Mouse (Mus musculus): ENCODE measurements around the gene Coasy. TPM values are rescaled to one million over a fixed set of nuclear protein-coding genes. Genes with fewer than 3 reads are reported as not detected.

The Coasy gene
- polyA plus RNA-seq, 1 experiment = 0.65 TPM

GRCm38 (mm10) chr11:101084811-101085210 lies 2.4 kb downstream of the Coasy start:
- H3K4me1 ChIP-seq (ENCODE audit: control insufficient read depth) = peaks cover 80% of the 10 kb centered on the region
- peaks cover 37% of the 10 kb centered on the region for H3K36me3 ChIP-seq (ENCODE audit: control insufficient read depth)
- no peak for TF ChIP-seq TAL1 (IDR thresholded peaks at IDR 0.05; ENCODE audit: low read length)
- no peak for TF ChIP-seq GATA1 (IDR thresholded peaks at IDR 0.05; ENCODE audit: low read length)
- H3K4me3 ChIP-seq (replicated peaks) = no peak overlapping the region
- peaks cover 1% of the 10 kb centered on the region; the same call in 1 of the 2 replicates for H3K9me3 ChIP-seq (ENCODE audit: control insufficient read depth, low read length)
- H3K27me3 ChIP-seq (ENCODE audit: control insufficient read depth) = peaks cover 24% of the 10 kb centered on the region

- H3K9me3 ChIP-seq (ENCODE audit: control insufficient read depth, low read length) = no peaks in the 10 kb centered on the region
- H3K27me3 ChIP-seq (ENCODE audit: control insufficient read depth) = peaks cover 15% of the 10 kb centered on the region
- TF ChIP-seq TAL1 (IDR thresholded peaks at IDR 0.05; ENCODE audit: low read length) = no peak
- no peak for TF ChIP-seq GATA1 (IDR thresholded peaks at IDR 0.05; ENCODE audit: low read length)
- no peak overlapping the region for H3K4me3 ChIP-seq (replicated peaks)
- H3K36me3 ChIP-seq (ENCODE audit: control insufficient read depth) = peaks cover 47% of the 10 kb centered on the region
- H3K4me1 ChIP-seq (ENCODE audit: control insufficient read depth) = peaks cover 80% of the 10 kb centered on the region
Observed at GRCm38 (mm10) chr11:101085617-101086322, 3.4 kb downstream of the Coasy start.

GRCm38 (mm10) chr11:101086323-101086674 lies 3.9 kb downstream of the Coasy start:
- Histone ChIP-seq H3K27me3 (ENCODE audit: control insufficient read depth) (peaks cover 9% of the 10 kb centered on the region), H3K4me1 (ENCODE audit: control insufficient read depth) (peaks cover 77% of the 10 kb centered on the region), H3K4me3 (replicated peaks) (peak overlapping the region; percentile 76), H3K36me3 (ENCODE audit: control insufficient read depth) (peaks cover 52% of the 10 kb centered on the region), H3K9me3 (ENCODE audit: control insufficient read depth, low read length) (no peaks in the 10 kb centered on the region)
- TF ChIP-seq TAL1 (IDR thresholded peaks at IDR 0.05; ENCODE audit: low read length) (no peak), GATA1 (IDR thresholded peaks at IDR 0.05; ENCODE audit: low read length) (no peak)

GRCm38 (mm10) chr11:101086756-101087681 lies 4.7 kb downstream of the Coasy start, which contains the start of gene Mlx:
TSS of gene Mlx (plus strand) at chr11:101087277.
- peaks cover 60% of the 10 kb centered on the region for H3K36me3 ChIP-seq (ENCODE audit: control insufficient read depth)
- H3K4me3 ChIP-seq (replicated peaks) = peak within 1 kb of the TSS; percentile 76
- H3K27me3 ChIP-seq (ENCODE audit: control insufficient read depth) = peaks cover 2% of the 10 kb centered on the region
- H3K9me3 ChIP-seq (ENCODE audit: control insufficient read depth, low read length) = no peaks in the 10 kb centered on the region
- peaks cover 70% of the 10 kb centered on the region for H3K4me1 ChIP-seq (ENCODE audit: control insufficient read depth)
- no peak for TF ChIP-seq TAL1 (IDR thresholded peaks at IDR 0.05; ENCODE audit: low read length)
- TF ChIP-seq GATA1 (IDR thresholded peaks at IDR 0.05; ENCODE audit: low read length) = peak; percentile 16; the same call in 1 of the 2 replicates

- Histone ChIP-seq H3K27me3 (ENCODE audit: control insufficient read depth) (no peaks in the 10 kb centered on the region), H3K9me3 (ENCODE audit: control insufficient read depth, low read length) (no peaks in the 10 kb centered on the region), H3K4me1 (ENCODE audit: control insufficient read depth) (peaks cover 67% of the 10 kb centered on the region), H3K4me3 (replicated peaks) (peak overlapping the region; percentile 76), H3K36me3 (ENCODE audit: control insufficient read depth) (peaks cover 66% of the 10 kb centered on the region)
- TF ChIP-seq TAL1 (IDR thresholded peaks at IDR 0.05; ENCODE audit: low read length) = no peak
- TF ChIP-seq GATA1 (IDR thresholded peaks at IDR 0.05; ENCODE audit: low read length) = no peak
Observed at GRCm38 (mm10) chr11:101087682-101088055, 5.3 kb downstream of the Coasy start.

- TF ChIP-seq TAL1 (IDR thresholded peaks at IDR 0.05; ENCODE audit: low read length) = no peak
- TF ChIP-seq GATA1 (IDR thresholded peaks at IDR 0.05; ENCODE audit: low read length) = no peak
Observed at GRCm38 (mm10) chr11:101089931-101090330, 7.6 kb downstream of the Coasy start.

GRCm38 (mm10) chr11:101094930-101095313 lies 12.6 kb downstream of the Coasy start:
- no peaks in the 10 kb centered on the region for H3K27me3 ChIP-seq (ENCODE audit: control insufficient read depth)
- H3K36me3 ChIP-seq (ENCODE audit: control insufficient read depth) = peaks cover 82% of the 10 kb centered on the region
- H3K4me3 ChIP-seq (replicated peaks) = peak overlapping the region; percentile 83
- H3K4me1 ChIP-seq (ENCODE audit: control insufficient read depth) = peaks cover 38% of the 10 kb centered on the region
- TF ChIP-seq TAL1 (IDR thresholded peaks at IDR 0.05; ENCODE audit: low read length) = no peak
- TF ChIP-seq GATA1 (IDR thresholded peaks at IDR 0.05; ENCODE audit: low read length) = no peak
- no peaks in the 10 kb centered on the region for H3K9me3 ChIP-seq (ENCODE audit: control insufficient read depth, low read length)

More at GRCm38 (mm10) chr11:101089931-101090330, 7.6 kb downstream of the Coasy start:
- Histone ChIP-seq H3K36me3 (ENCODE audit: control insufficient read depth) (peaks cover 74% of the 10 kb centered on the region), H3K4me1 (ENCODE audit: control insufficient read depth) (peaks cover 66% of the 10 kb centered on the region), H3K27me3 (ENCODE audit: control insufficient read depth) (no peaks in the 10 kb centered on the region), H3K4me3 (replicated peaks) (no peak overlapping the region), H3K9me3 (ENCODE audit: control insufficient read depth, low read length) (no peaks in the 10 kb centered on the region)

GRCm38 (mm10) chr11:101095314-101096024 lies 13.1 kb downstream of the Coasy start, which contains the start of gene Psmc3ip:
TSS of gene Psmc3ip (minus strand) at chr11:101095436.
- H3K36me3 ChIP-seq (ENCODE audit: control insufficient read depth) = peaks cover 82% of the 10 kb centered on the region
- TF ChIP-seq GATA1 (IDR thresholded peaks at IDR 0.05; ENCODE audit: low read length) (no peak), TAL1 (IDR thresholded peaks at IDR 0.05; ENCODE audit: low read length) (no peak)

More at GRCm38 (mm10) chr11:101095314-101096024, 13.1 kb downstream of the Coasy start, which contains the start of gene Psmc3ip:
- Histone ChIP-seq H3K9me3 (ENCODE audit: control insufficient read depth, low read length) (no peaks in the 10 kb centered on the region), H3K4me1 (ENCODE audit: control insufficient read depth) (peaks cover 38% of the 10 kb centered on the region), H3K27me3 (ENCODE audit: control insufficient read depth) (no peaks in the 10 kb centered on the region), H3K4me3 (replicated peaks) (peak within 1 kb of the TSS; percentile 83)

Data from erythroblast, embryonic 14.5 days (primary cell).